Mouse (Mus musculus): ENCODE data around the gene Sinhcaf. TPM values are rescaled to one million over a fixed set of nuclear protein-coding genes. Genes with fewer than 3 reads are reported as not detected.
"Not testable (repeated sequence)": the region's sequence is repeated elsewhere in the genome, so short reads cannot be mapped to it uniquely, and the experiment has no call there.

The Sinhcaf gene
- total RNA-seq, 1 experiment from 2014 or later = 180 TPM

DNA sequence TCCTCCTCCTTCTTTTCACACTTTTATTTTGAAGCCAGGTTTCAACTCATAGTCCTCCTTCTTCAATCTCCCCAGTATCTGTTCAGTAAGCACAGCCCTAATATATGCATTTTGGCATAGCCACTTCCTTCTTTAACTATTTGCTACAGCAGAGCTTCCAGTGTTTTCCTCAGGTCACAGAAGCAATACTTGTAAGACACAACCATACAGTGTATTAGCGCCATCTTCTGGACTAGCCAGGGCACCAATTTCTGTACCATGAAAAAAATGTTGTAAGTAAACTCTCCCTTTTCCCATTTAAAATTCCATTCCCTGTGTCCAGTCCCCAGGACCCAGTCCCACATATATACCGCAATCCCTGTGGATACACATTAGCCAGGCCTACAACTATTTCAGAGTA lies 32.3 kb downstream of the Sinhcaf start:
- peak; percentile 88 to 92 for ATAC-seq (replicated peaks in 1 of 2; ENCODE audit: insufficient read depth in 1 of 2, low FRiP score in 2 of 2, low TSS enrichment in 1 of 2, low read depth in 1 of 2, poor library complexity in 2 of 2, severe bottlenecking in 2 of 2)

- ATAC-seq (replicated peaks in 1 of 2; ENCODE audit: insufficient read depth in 1 of 2, low FRiP score in 2 of 2, low TSS enrichment in 1 of 2, low read depth in 1 of 2, poor library complexity in 2 of 2, severe bottlenecking in 2 of 2) = not testable (repeated sequence)
Observed at GRCm38 (mm10) chr6:148911906-148912305, 34.4 kb downstream of the Sinhcaf start.

- no peak for ATAC-seq (replicated peaks in 1 of 2; ENCODE audit: insufficient read depth in 1 of 2, low FRiP score in 2 of 2, low TSS enrichment in 1 of 2, low read depth in 1 of 2, poor library complexity in 2 of 2, severe bottlenecking in 2 of 2)
Observed at GRCm38 (mm10) chr6:148906958-148907357, 39.3 kb downstream of the Sinhcaf start.

DNA sequence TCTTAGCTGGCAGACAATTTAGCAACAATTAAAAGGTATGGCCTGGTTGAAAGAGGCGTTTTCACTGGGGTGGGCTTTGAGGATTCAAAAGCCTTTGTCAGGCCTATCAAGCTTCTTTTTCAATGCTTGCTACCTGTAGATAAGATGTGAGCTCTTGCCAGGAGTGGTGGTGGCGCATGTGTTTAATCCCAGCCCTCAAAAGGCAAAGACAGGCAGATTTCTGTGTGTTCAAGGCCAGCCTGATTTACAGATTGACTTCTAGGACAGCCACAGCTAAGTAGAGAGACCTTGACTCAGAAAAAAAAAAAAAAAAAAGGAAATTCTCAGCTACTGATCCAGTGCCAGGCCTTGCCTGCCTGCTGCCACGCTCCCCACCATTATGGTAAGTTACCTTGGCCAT lies 43.5 kb downstream of the Sinhcaf start:
- ATAC-seq (replicated peaks in 1 of 2; ENCODE audit: insufficient read depth in 1 of 2, low FRiP score in 2 of 2, low TSS enrichment in 1 of 2, low read depth in 1 of 2, poor library complexity in 2 of 2, severe bottlenecking in 2 of 2) = no peak

GRCm38 (mm10) chr6:148896507-148896851 lies 49.8 kb downstream of the Sinhcaf start:
- peak; percentile 21 to 28 for ATAC-seq (replicated peaks in 1 of 2; ENCODE audit: insufficient read depth in 1 of 2, low FRiP score in 2 of 2, low TSS enrichment in 1 of 2, low read depth in 1 of 2, poor library complexity in 2 of 2, severe bottlenecking in 2 of 2)

GRCm38 (mm10) chr6:148895773-148896506 lies 50.3 kb downstream of the Sinhcaf start, which contains the start of gene Caprin2:
Gene Caprin2 (minus strand): TSS chr6:148896237.
- peak; percentile 93 to 94 for ATAC-seq (replicated peaks in 1 of 2; ENCODE audit: insufficient read depth in 1 of 2, low FRiP score in 2 of 2, low TSS enrichment in 1 of 2, low read depth in 1 of 2, poor library complexity in 2 of 2, severe bottlenecking in 2 of 2)

DNA sequence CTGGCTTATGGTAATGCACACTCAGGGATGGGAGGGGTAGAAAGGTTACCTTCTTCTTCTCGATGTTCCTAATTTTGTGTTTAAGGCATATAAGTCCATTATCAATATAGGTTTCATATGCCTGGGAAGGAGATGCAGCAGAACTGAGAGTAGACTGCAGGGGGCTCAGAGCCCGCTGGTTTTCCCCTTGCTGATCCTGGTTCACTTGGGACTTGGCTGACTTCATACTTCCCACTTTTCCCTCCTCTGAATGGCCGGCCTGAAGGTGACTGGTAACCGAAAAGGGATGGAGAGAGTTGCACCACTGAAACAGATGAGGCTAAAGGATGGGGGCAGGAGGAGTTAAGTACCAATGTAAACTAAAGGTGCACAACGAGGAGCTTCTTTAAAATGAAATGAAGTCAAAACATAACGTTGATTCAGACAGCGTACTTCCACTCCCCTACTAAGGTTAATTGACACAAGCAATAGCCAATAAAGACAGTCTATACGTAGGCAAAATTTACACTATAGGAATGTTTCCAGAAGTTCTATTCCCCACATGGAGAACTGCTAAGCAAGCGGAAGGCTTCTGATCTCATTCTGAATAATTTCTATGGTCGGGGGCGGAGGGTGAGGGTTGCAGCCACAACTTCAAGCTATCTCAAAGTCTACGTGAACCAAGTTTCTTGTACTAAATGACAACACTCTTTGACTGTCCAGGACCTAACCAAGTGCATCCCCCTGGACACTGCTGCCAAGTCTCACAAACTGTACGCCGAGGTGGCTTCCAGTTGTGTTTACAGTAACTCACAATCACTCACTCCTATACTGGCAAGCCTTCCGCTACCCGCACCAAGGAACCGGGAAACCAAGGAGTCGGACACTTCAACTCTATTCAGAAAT lies 51.1 kb downstream of the Sinhcaf start:
- peak in 1 of 2 experiments; percentile 5; a peak in 1 of 4 replicates for ATAC-seq (replicated peaks in 1 of 2; ENCODE audit: insufficient read depth in 1 of 2, low FRiP score in 2 of 2, low TSS enrichment in 1 of 2, low read depth in 1 of 2, poor library complexity in 2 of 2, severe bottlenecking in 2 of 2)

- ATAC-seq (replicated peaks in 1 of 2; ENCODE audit: insufficient read depth in 1 of 2, low FRiP score in 2 of 2, low TSS enrichment in 1 of 2, low read depth in 1 of 2, poor library complexity in 2 of 2, severe bottlenecking in 2 of 2) = no peak
Observed at GRCm38 (mm10) chr6:148873911-148874310, 72.4 kb downstream of the Sinhcaf start.

Other genes starting within 250 kb of the Sinhcaf start
- gene Ipo8, start 115.0 kb downstream of the Sinhcaf start, total RNA-seq (2017) = 45.1 and 48.5 TPM in 2 replicates
- gene Caprin2, start 50.2 kb downstream of the Sinhcaf start, total RNA-seq (2017) = 24.8 and 42.6 TPM in 2 replicates
- gene Dennd5b, start 155.2 kb upstream of the Sinhcaf start, total RNA-seq (2017) = 6.6 and 7.8 TPM in 2 replicates
- gene Gm10203, start 183.7 kb upstream of the Sinhcaf start, total RNA-seq (2017) = not detected in 2 replicates
- gene Etfbkmt, start 193.4 kb upstream of the Sinhcaf start, total RNA-seq (2017) = 26.8 and 31.1 TPM in 2 replicates
- 13.0 and 16.0 TPM in 2 replicates for gene Amn1, start 242.2 kb upstream of the Sinhcaf start, total RNA-seq (2017)